8 mouse cellular contexts compared by ENCODE assay signal in genomic region chr7:12479009-12479346, GRCm38 (mm10). TPM values are rescaled to one million over a fixed set of nuclear protein-coding genes. Genes with fewer than 3 reads are reported as not detected.
A peak's percentile ranks its signal among the peaks of the same experiment; 100 is the strongest.
DNase-seq lines count a peak whose midpoint lies in the region; ATAC-seq lines count a peak whose summit lies in the region.

No protein-coding gene starts in this region.

- intact Hi-C loops in heart, postnatal 25 days (cut with DNase I), result loop anchor here (5.0 to 10.0 kb wide), 4 partner anchors 57 to 798 kb away; partner anchors contain the start of genes Chmp2a, Lig1, Ube2m and Zfp110

- under 1% methylated on average over 8 of the region's 8 CpGs for WGBS in heart, embryonic 13.5 days

- peak overlapping the region; percentile 98 for H3K9ac ChIP-seq in heart, embryonic 13.5 days

- ATAC-seq in heart, embryonic 13.5 days (ENCODE audit: extremely low read depth, insufficient number of reproducible peaks, low FRiP score, low TSS enrichment), result no peak

- H3K4me3 ChIP-seq in heart, embryonic 13.5 days, result peak overlapping the region; percentile 97

- H3K36me3 ChIP-seq in heart, embryonic 13.5 days, result peaks cover 39% of the 10 kb centered on the region

- no peaks in the 10 kb centered on the region for H3K27me3 ChIP-seq in heart, embryonic 13.5 days (replicated peaks)

- H3K4me1 ChIP-seq in heart, embryonic 13.5 days, result peaks cover 7% of the 10 kb centered on the region; the same call in 1 of the 2 replicates

- H3K9me3 ChIP-seq in heart, embryonic 13.5 days, result no peaks in the 10 kb centered on the region; the same call in 1 of the 2 replicates

- DNase-seq in heart, postnatal 25 days (ENCODE audit: low spot score), result no peak
- DNase-seq in ES-CJ7 (ENCODE audit: low read depth, low spot score), result peak; percentile 16
- DNase-seq in forelimb bud, embryonic 11.5 days (ENCODE audit: low read depth, low spot score), result peak; percentile 5
- peak; percentile 33 for DNase-seq in mesoderm, embryonic 11.5 days (ENCODE audit: low read depth, low spot score)
- DNase-seq in gastrocnemius, postnatal 4 days (ENCODE audit: low spot score in 2 of 2), result no peak
- no peak for DNase-seq in cerebellum, adult 9-10 months
- DNase-seq in layer of hippocampus, postnatal 10 days (ENCODE audit: low spot score in 2 of 2), result no peak

- peak overlapping the region; percentile 94 for H3K27ac ChIP-seq in heart, embryonic 13.5 days (replicated peaks)

- H3K4me2 ChIP-seq in heart, embryonic 13.5 days, result peak overlapping the region; percentile 71

RNA-seq across cellular contexts. Expression of gene Zfp606, which starts 0.9 kb away (rescaled TPM):
- polyA plus RNA-seq in heart, embryonic 13.5 days (2015; fragmentation: Nextera tagmentation; extraction: Ambion mirVana), result 13.2 and 13.9 TPM in 2 replicates
- total RNA-seq in heart, postnatal 25 days (2021), result 10 to 100 TPM in 1 of 2 experiments, 1 to 10 TPM in 1; 9.2 to 10.7 TPM
- total RNA-seq in gastrocnemius, postnatal 4 days (2021), result 10 to 100 TPM; 11.5 to 15.1 TPM
- total RNA-seq in layer of hippocampus, postnatal 10 days (2021), result 10 to 100 TPM; 16.2 to 17.7 TPM

RNA-seq across cellular contexts. Expression of gene 2900092C05Rik, which starts 33.3 kb away (rescaled TPM):
- polyA plus RNA-seq in heart, embryonic 13.5 days (2015; fragmentation: Nextera tagmentation; extraction: Ambion mirVana), result not detected in 2 replicates
- not detected for total RNA-seq in heart, postnatal 25 days (2021)
- not detected for total RNA-seq in gastrocnemius, postnatal 4 days (2021)
- not detected for total RNA-seq in layer of hippocampus, postnatal 10 days (2021)

RNA-seq across cellular contexts. Expression of gene Zfp551, which starts 56.4 kb away (rescaled TPM):
- polyA plus RNA-seq in heart, embryonic 13.5 days (2015; fragmentation: Nextera tagmentation; extraction: Ambion mirVana), result 2.4 and 2.9 TPM in 2 replicates
- total RNA-seq in heart, postnatal 25 days (2021), result 1 to 10 TPM; 2.0 to 3.4 TPM
- 1 to 10 TPM; 2.9 to 3.0 TPM for total RNA-seq in gastrocnemius, postnatal 4 days (2021)
- total RNA-seq in layer of hippocampus, postnatal 10 days (2021), result 1 to 10 TPM; 7.8 to 8.5 TPM

Comparison
In these comparisons a context has a peak if more than half of its experiments do, and no peak if none do; other contexts are left out.
1. DNase-seq: peak in ES-CJ7 (single experiment), forelimb bud, embryonic 11.5 days (single experiment) and mesoderm, embryonic 11.5 days (single experiment); none in heart, postnatal 25 days (single experiment), gastrocnemius, postnatal 4 days (0 of 2), cerebellum, adult 9-10 months (single experiment) and layer of hippocampus, postnatal 10 days (0 of 2).